Mouse (Mus musculus) liver, embryonic 15.5 days (tissue): ENCODE data around the gene Mkln1. TPM values are rescaled to one million over a fixed set of nuclear protein-coding genes. Genes with fewer than 3 reads are reported as not detected.

Experiments used
- ATAC-seq: fragments of 200-750 bp; cut with Nextera tagmentation; 2 replicates; pipeline ENCODE4 v1.8.0; 2017; ENCODE audit warnings: moderate number of reproducible peaks, mild to moderate bottlenecking, moderate library complexity; ENCODE audit not compliant: insufficient read depth
- H3K27ac ChIP-seq: fragments of 300-500 bp; sonication (generic); replicated peaks from 2 replicates; pipeline ENCODE4 v1.5.1; 2015; ENCODE audit warnings: mild to moderate bottlenecking, inconsistent platforms
- H3K27me3 ChIP-seq: fragments of 300-500 bp; sonication (generic); 2 replicates; pipeline ENCODE4 v1.6.1; 2015; ENCODE audit warnings: mild to moderate bottlenecking, inconsistent platforms
- H3K36me3 ChIP-seq: fragments of 300-500 bp; sonication (generic); replicated peaks from 2 replicates; pipeline ENCODE4 v1.6.1; 2015; ENCODE audit warnings: moderate library complexity, mild to moderate bottlenecking, inconsistent platforms
- H3K4me1 ChIP-seq: fragments of 300-500 bp; sonication (generic); replicated peaks from 2 replicates; pipeline ENCODE4 v1.6.1; 2015; ENCODE audit warnings: inconsistent platforms
- H3K4me2 ChIP-seq: fragments of 300-500 bp; sonication (generic); 2 replicates; pipeline ENCODE4 v1.6.1; 2015; ENCODE audit warnings: moderate library complexity, mild to moderate bottlenecking, inconsistent platforms
- H3K4me3 ChIP-seq: fragments of 300-500 bp; sonication (generic); replicated peaks from 2 replicates; pipeline ENCODE4 v1.5.1; 2015; ENCODE audit warnings: mild to moderate bottlenecking, inconsistent platforms
- H3K9ac ChIP-seq: fragments of 300-500 bp; sonication (generic); 2 replicates; pipeline ENCODE4 v1.6.1; 2015; ENCODE audit warnings: moderate library complexity, mild to moderate bottlenecking, inconsistent platforms
- H3K9me3 ChIP-seq: fragments of 300-500 bp; sonication (generic); replicated peaks from 2 replicates; pipeline ENCODE4 v1.6.1; 2016; ENCODE audit warnings: inconsistent platforms
- WGBS: fragments of 180-500 bp; shearing (Covaris S2); methylation state at CpG from one replicate; pipeline ENCODE4 v1.1.7; 2015; ENCODE audit warnings: mixed read lengths; ENCODE audit not compliant: insufficient replicate concordance; 5-methylcytosine and 5-hydroxymethylcytosine counted together
- polyA plus RNA-seq: library from polyadenylated mRNA; unstranded; fragments of >200 nt; fragmentation: Nextera tagmentation; extraction: Ambion mirVana; gene quantifications from 2 replicates; pipeline ENCODE4 v1.2.1, GENCODE M21; 2015

Gene Mkln1
- polyA plus RNA-seq, 1 experiment from 2014 or later: 133 TPM

DNA sequence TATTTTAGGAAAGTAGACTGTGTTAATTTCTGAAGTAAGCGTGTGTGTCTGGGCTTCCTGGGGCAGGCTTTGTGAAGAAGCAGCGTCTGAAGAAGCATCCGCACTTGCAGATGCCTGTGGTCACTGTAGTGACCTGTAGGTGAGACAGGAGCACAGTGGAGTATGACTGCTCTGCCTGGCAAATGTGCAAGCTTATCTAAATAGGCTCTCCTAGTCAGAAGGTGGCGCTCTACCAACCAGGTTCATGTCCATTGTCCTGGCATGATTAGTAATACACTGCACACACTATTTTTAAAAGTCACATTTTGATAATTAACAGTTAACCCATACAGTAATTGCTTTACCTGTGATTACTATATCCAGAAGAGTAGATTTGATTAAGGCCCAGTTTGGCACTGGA is 79.7 kb downstream of the Mkln1 start:
- H3K4me1 ChIP-seq: no peaks in the 10 kb centered on the region
- 78% methylated on average over 4 of the region's 4 CpGs for WGBS
- H3K36me3 ChIP-seq: peaks cover 38% of the 10 kb centered on the region
- no peak overlapping the region for H3K27ac ChIP-seq
- no peak overlapping the region for H3K4me3 ChIP-seq
- H3K4me2 ChIP-seq: no peak overlapping the region
- no peak for ATAC-seq
- no peak overlapping the region for H3K9ac ChIP-seq
- no peaks in the 10 kb centered on the region for H3K27me3 ChIP-seq
- H3K9me3 ChIP-seq: no peaks in the 10 kb centered on the region

DNA sequence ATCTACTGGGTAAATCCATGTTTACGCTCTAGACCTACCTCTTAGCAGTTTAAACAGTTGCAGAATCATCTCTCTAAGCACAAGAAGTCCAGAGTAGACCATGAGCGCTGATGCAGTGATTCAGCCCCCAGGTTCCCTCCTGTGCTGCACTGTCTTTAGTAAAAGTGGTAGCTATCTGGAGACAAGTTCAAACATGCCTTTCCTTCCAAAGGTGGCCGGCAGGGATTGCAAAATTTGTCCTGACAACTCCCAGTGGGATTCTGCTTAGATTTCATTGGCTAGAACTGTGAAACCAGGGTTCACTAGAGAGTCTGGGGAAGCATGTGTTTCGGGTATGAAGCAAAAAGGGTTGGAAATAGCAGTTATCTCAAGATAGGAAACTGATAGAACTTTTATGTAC is 81.5 kb downstream of the Mkln1 start:
- Histone ChIP-seq H3K27me3 (no peaks in the 10 kb centered on the region), H3K4me1 (no peaks in the 10 kb centered on the region), H3K36me3 (peaks cover 28% of the 10 kb centered on the region), H3K9ac (no peak overlapping the region), H3K4me3 (no peak overlapping the region), H3K4me2 (no peak overlapping the region), H3K27ac (no peak overlapping the region), H3K9me3 (no peaks in the 10 kb centered on the region)
- 81% methylated on average over 4 of the region's 4 CpGs for WGBS
- ATAC-seq: no peak

DNA sequence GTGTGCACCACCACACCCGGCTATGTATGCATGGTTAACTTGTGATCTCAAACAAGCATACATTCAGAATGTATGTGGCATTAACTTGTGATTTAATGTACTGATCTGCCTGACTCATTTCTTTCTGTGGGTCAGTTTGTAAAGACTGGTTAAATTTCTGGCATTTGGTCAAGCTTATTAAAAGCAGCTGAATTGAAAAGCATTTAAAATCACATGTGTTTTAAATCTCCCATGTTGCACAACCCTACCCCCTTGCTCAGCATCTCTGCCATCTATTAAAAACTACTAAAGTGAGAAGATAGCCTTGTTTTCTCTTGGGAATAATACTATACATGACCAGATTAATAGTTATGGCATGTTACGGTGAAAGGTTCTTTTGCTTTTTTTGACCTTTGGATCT is 88.1 kb downstream of the Mkln1 start:
- WGBS: 84% methylated on average over 2 of the region's 2 CpGs
- H3K4me2 ChIP-seq: no peak overlapping the region
- H3K4me3 ChIP-seq: no peak overlapping the region
- no peaks in the 10 kb centered on the region for H3K9me3 ChIP-seq
- ATAC-seq: no peak
- 0 out of 2 replicates have a peak, but pooled peaks cover 5% of the 10 kb centered on the region for H3K4me1 ChIP-seq
- no peaks in the 10 kb centered on the region for H3K27me3 ChIP-seq
- H3K36me3 ChIP-seq: peaks cover 34% of the 10 kb centered on the region
- no peak overlapping the region for H3K27ac ChIP-seq
- no peak overlapping the region for H3K9ac ChIP-seq

DNA sequence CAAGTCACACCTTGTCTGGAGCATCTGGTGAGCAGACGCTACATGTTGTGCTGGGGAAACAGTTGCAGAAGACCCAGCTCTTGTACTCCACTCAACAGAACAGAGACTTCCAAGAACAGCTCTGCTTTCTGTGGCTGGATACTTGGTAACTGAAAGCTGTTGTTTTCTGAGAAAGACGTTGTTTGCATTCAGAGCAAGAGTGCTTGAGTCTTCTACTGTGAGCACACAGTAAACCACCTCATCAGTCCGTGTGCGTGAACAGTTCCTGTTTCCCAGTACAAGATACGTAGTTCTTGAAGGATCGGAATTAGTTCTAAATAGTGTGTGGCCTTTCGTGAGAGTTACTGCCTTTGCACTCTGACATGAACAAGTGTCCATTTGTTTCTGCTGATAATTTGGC is 91.4 kb downstream of the Mkln1 start:
- Histone ChIP-seq H3K9ac (no peak overlapping the region), H3K4me1 (0 out of 2 replicates have a peak, but pooled peaks cover 5% of the 10 kb centered on the region), H3K4me3 (no peak overlapping the region), H3K27me3 (no peaks in the 10 kb centered on the region), H3K4me2 (no peak overlapping the region), H3K9me3 (no peaks in the 10 kb centered on the region), H3K36me3 (peaks cover 47% of the 10 kb centered on the region), H3K27ac (no peak overlapping the region)
- no peak for ATAC-seq
- 89% methylated on average over 7 of the region's 7 CpGs for whole genome bisulfite sequencing

DNA sequence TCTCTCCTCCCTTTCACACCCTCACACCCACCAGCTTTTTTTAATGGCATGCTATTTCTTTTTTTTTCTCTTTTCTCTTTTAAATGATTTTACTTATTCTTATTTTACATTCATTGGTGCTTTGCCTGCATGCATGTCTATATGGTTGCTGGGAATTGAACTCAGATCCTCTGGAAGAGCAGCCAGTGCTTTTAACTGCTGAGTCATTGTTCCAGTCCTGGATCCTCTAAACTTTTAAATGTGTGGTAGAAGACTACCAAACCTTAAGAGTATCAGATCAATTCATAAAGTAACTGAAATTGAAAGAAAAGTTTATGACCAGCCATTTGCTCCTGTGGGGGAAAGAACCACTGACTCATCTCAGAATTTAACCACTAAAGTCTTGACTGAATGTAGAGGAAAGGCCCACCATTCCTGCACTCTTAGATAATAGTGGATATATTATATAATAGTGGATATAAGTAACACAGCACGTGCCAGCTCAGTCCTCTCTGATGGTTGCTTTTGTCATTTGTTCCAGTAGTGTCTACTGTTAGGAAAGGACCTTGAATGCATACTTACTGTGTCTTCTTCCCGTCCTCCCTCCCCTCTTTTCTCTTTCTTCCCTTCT is 96.7 kb downstream of the Mkln1 start:
- peaks cover 51% of the 10 kb centered on the region for H3K36me3 ChIP-seq
- no peak overlapping the region for H3K9ac ChIP-seq
- H3K4me3 ChIP-seq: no peak overlapping the region
- no peaks in the 10 kb centered on the region for H3K9me3 ChIP-seq
- no peaks in the 10 kb centered on the region for H3K27me3 ChIP-seq
- no peak overlapping the region for H3K4me2 ChIP-seq
- 81% methylated on average over 2 of the region's 2 CpGs for WGBS
- no peak overlapping the region for H3K27ac ChIP-seq
- 0 out of 2 replicates have a peak, but pooled peaks cover 5% of the 10 kb centered on the region for H3K4me1 ChIP-seq
- no peak for ATAC-seq

DNA sequence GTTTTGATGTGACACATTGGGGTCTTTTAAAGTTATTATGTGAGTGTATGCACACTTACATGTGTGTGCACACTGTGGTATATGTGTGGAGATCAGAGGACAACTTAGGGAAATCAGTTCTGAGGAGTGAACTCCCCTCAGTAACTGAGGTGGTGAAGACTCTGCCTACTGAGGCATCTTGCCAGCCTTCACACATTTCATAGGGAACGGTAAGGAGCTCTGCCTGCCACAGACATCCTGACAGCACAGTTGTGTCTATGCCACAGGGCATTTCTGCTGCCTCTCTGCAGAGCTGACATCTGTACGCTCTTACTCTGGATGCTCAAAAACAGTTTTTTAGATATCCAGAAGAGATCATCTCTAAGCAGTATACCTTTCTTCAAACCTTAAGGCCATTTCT is 97.7 kb downstream of the Mkln1 start:
- 0 out of 2 replicates have a peak, but pooled peaks cover 1% of the 10 kb centered on the region for H3K4me1 ChIP-seq
- WGBS: 92% methylated on average over 2 of the region's 2 CpGs
- peaks cover 47% of the 10 kb centered on the region for H3K36me3 ChIP-seq
- H3K27ac ChIP-seq: no peak overlapping the region
- no peak overlapping the region for H3K9ac ChIP-seq
- no peak overlapping the region for H3K4me2 ChIP-seq
- no peak for ATAC-seq
- no peak overlapping the region for H3K4me3 ChIP-seq
- no peaks in the 10 kb centered on the region for H3K9me3 ChIP-seq
- H3K27me3 ChIP-seq: no peaks in the 10 kb centered on the region

DNA sequence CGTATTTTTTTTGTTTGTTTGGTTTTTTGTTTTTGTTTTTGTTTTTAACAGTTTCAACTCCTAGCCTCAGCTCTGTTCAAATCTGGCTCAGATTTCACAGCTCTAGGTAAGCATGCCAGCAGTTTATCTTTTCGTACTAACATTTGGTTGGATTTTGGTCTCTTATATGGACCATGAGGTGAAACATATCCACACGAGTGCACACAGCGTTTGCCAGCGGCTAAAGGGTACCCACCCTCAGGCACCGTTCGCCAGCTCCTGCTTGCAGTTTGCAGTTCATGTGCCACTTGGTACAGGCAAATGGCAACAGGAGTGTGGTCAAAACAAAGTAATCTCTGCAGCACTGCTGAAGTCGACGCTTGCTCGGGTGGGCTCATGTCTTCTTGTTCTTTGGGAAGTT is 101.3 kb downstream of the Mkln1 start:
- Histone ChIP-seq H3K36me3 (peaks cover 60% of the 10 kb centered on the region), H3K9ac (no peak overlapping the region), H3K4me1 (no peaks in the 10 kb centered on the region), H3K4me2 (no peak overlapping the region), H3K27ac (no peak overlapping the region), H3K9me3 (no peaks in the 10 kb centered on the region), H3K27me3 (no peaks in the 10 kb centered on the region), H3K4me3 (no peak overlapping the region)
- WGBS: 86% methylated on average over 10 of the region's 10 CpGs
- ATAC-seq: no peak

DNA sequence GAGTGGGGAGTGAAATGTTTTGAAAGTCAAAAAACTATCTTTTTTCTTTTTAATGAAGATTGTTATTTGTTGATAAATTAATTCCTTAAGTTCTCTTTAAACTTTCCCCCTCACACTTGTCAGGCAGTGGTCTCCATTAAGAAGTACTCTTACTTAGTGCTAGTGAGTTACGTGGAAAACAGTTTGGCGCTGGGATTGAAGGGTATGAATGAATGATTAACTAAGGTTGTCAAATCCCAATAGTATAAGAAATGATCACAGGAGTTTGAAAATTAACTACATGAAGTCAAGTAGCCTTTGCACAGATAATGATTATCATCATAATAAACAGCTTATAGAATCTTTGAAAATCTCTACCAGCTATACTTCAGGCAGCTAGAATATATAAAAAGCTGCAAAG is 101.7 kb downstream of the Mkln1 start:
- Histone ChIP-seq H3K27ac (no peak overlapping the region), H3K4me2 (no peak overlapping the region), H3K4me3 (no peak overlapping the region), H3K9me3 (no peaks in the 10 kb centered on the region), H3K36me3 (peaks cover 56% of the 10 kb centered on the region), H3K9ac (no peak overlapping the region), H3K4me1 (no peaks in the 10 kb centered on the region), H3K27me3 (no peaks in the 10 kb centered on the region)
- ATAC-seq: no peak
- WGBS: 87% methylated on average over 2 of the region's 2 CpGs

DNA sequence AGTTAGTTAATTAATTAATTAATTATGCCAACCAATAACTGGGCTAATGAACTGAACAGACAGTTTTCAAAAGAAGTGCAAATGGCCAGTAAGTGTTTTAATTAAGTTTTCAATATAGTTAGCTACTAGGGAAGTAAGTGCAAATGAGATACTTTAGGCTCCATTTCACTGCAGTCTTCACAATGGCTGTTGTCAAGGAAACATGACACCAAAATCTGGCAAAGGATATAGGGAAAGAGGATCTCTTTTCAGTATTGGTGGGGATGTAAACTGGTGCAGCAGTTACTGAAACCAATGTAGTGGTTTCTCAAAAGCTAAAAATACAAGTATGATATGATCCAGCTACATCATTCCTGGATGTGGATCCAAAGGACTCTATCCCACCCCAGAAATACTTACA is 102.2 kb downstream of the Mkln1 start:
- peaks cover 52% of the 10 kb centered on the region for H3K36me3 ChIP-seq
- no peaks in the 10 kb centered on the region for H3K27me3 ChIP-seq
- no peak overlapping the region for H3K4me3 ChIP-seq
- no peak for ATAC-seq
- no peaks in the 10 kb centered on the region for H3K4me1 ChIP-seq
- no peak overlapping the region for H3K9ac ChIP-seq
- H3K9me3 ChIP-seq: no peaks in the 10 kb centered on the region
- no peak overlapping the region for H3K27ac ChIP-seq
- no peak overlapping the region for H3K4me2 ChIP-seq

DNA sequence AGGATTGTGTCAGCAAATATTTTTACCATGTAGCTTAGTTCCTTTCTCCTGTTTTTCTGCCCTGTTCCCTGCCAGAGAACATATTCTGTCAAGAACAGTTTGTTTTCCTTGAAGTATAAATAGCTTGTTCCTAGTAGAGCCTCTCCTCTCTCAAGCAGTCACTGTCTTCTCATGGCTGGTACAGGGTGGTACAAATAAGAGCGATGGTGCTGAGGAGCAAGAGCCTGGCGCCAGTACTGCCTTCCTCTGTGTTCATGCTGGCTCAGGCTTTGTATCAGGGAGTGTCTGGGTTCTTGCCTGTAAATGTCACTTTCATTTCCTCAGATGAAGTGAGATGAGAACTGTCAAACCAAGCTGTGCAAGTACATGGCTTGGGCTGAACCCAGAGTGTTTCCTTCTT is 104.1 kb downstream of the Mkln1 start:
- no peak overlapping the region for H3K4me3 ChIP-seq
- H3K27ac ChIP-seq: no peak overlapping the region
- H3K9me3 ChIP-seq: no peaks in the 10 kb centered on the region
- no peaks in the 10 kb centered on the region for H3K4me1 ChIP-seq
- no peaks in the 10 kb centered on the region for H3K27me3 ChIP-seq
- no peak overlapping the region for H3K4me2 ChIP-seq
- 81% methylated on average over 2 of the region's 2 CpGs for WGBS
- ATAC-seq: no peak
- H3K36me3 ChIP-seq: peaks cover 44% of the 10 kb centered on the region
- H3K9ac ChIP-seq: no peak overlapping the region

DNA sequence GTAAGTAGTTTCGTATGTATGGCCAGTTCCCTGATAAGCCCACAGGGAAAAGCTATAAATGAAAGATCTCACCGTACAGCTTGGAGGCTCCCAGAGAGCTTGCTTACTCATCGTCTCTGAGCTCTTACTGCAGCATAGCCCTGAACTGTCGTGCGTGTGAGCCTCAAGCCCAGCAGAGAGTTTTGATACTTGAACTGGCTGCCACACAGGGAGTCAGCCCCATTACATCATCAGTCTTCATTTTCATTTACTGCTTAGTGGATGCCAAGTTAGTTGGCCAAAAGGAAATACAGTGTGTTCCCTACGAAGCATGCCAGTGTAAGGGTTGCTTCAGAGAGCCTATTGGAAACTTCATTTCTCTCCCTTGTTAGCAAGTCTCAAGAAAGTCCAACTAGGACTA is 115.2 kb downstream of the Mkln1 start:
- Histone ChIP-seq H3K27ac (no peak overlapping the region), H3K9ac (no peak overlapping the region), H3K4me1 (peaks cover 27% of the 10 kb centered on the region), H3K4me2 (no peak overlapping the region), H3K27me3 (no peaks in the 10 kb centered on the region), H3K36me3 (peaks cover 31% of the 10 kb centered on the region), H3K9me3 (no peaks in the 10 kb centered on the region), H3K4me3 (no peak overlapping the region)
- WGBS: 37% methylated on average over 6 of the region's 6 CpGs
- no peak for ATAC-seq

DNA sequence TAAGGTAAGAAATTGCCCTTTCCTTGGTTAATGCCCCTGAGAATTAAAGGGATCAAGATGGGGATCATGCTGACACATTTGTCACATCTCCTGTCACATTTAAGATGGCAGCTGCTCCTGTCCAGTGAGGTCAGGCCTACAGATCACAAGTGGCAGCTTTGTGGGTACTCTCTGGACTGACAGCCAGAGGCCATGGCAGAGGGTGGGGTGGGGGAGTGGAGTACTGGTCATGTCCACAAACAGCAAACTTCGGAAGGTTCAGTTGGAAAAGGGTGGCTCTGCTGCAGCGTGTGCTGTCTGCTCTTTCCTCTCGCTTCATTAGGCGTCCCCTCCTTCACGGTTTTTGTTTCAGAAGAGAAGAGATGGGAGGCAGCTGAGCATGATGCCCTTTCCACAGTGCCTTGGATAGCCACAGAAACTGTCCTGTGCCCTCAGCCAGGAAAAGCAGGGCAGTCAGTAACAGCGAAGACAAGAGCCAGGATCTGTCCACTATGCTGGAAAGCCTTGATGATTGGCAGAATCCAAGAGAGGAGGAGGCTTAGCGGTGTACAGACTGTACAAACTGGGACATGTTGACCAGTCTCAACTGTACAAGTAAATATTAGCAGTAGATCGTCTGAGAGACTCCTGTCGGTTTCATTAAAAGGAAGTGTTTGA is 119.3 kb downstream of the Mkln1 start:
- 66% methylated on average over 9 of the region's 9 CpGs for WGBS
- peak overlapping the region; percentile 78 for H3K27ac ChIP-seq
- H3K9ac ChIP-seq: no peak overlapping the region
- peaks cover 44% of the 10 kb centered on the region for H3K4me1 ChIP-seq
- H3K4me2 ChIP-seq: 0 out of 2 replicates have a peak overlapping the region, but pooled peaks have one; percentile 14
- H3K27me3 ChIP-seq: no peaks in the 10 kb centered on the region
- peak; percentile 54 for ATAC-seq
- no peak overlapping the region for H3K4me3 ChIP-seq
- peaks cover 20% of the 10 kb centered on the region for H3K36me3 ChIP-seq
- no peaks in the 10 kb centered on the region for H3K9me3 ChIP-seq
